Mouse (Mus musculus) intestine, postnatal 0 days (tissue): ENCODE measurements around the gene Csk. TPM values are rescaled to one million over a fixed set of nuclear protein-coding genes. Genes with fewer than 3 reads are reported as not detected.

Experiments used
- ATAC-seq: fragments of 200-750 bp; cut with Nextera tagmentation; 2 replicates; pipeline ENCODE4 v1.8.0; 2017; ENCODE audit warnings: mild to moderate bottlenecking, moderate TSS enrichment, moderate library complexity
- H3K27ac ChIP-seq: fragments of 300-500 bp; sonication (generic); 2 replicates; pipeline ENCODE4 v1.5.1; 2014; ENCODE audit warnings: mild to moderate bottlenecking, low read depth, low read length, moderate library complexity
- H3K27me3 ChIP-seq: fragments of 300-500 bp; sonication (generic); replicated peaks from 2 replicates; pipeline ENCODE4 v1.6.1; 2014; ENCODE audit warnings: low read length, mixed read lengths; ENCODE audit not compliant: control insufficient read depth, insufficient read depth
- H3K36me3 ChIP-seq: fragments of 300-500 bp; sonication (generic); 2 replicates; pipeline ENCODE4 v1.6.1; 2014; ENCODE audit warnings: mild to moderate bottlenecking, moderate library complexity; ENCODE audit not compliant: control insufficient read depth, insufficient read depth
- H3K4me1 ChIP-seq: fragments of 300-500 bp; sonication (generic); replicated peaks from 2 replicates; pipeline ENCODE4 v1.6.1; 2014; ENCODE audit warnings: antibody characterized with exemption, low read length, mixed read lengths; ENCODE audit not compliant: control insufficient read depth, insufficient read depth
- H3K4me2 ChIP-seq: fragments of 300-500 bp; sonication (generic); replicated peaks from 2 replicates; pipeline ENCODE4 v1.6.1; 2014; ENCODE audit warnings: low read depth, mild to moderate bottlenecking, moderate library complexity
- H3K4me3 ChIP-seq: fragments of 300-500 bp; sonication (generic); 2 replicates; pipeline ENCODE4 v1.5.1; 2014; ENCODE audit warnings: low read depth, low read length
- H3K9ac ChIP-seq: fragments of 300-500 bp; sonication (generic); 2 replicates; pipeline ENCODE4 v1.6.1; 2014; ENCODE audit warnings: mild to moderate bottlenecking, low read depth, low read length
- H3K9me3 ChIP-seq: fragments of 300-500 bp; sonication (generic); 2 replicates; pipeline ENCODE4 v1.6.1; 2016; ENCODE audit warnings: mixed run types; ENCODE audit not compliant: control insufficient read depth
- CTCF ChIP-seq: sonication (generic); IDR thresholded peaks from 2 replicates; pipeline ENCODE4 v1.5.1; 2016; ENCODE audit warnings: low read depth, mild to moderate bottlenecking, control low read depth, antibody characterized with exemption, moderate library complexity
- WGBS: fragments of 180-500 bp; shearing (Covaris S2); extraction: QIAGEN DNeasy Blood & Tissue Kit; methylation state at CpG from one replicate; pipeline ENCODE4 v1.1.7; 2014; 5-methylcytosine and 5-hydroxymethylcytosine counted together
- polyA plus RNA-seq: library from polyadenylated mRNA; unstranded; fragments of >200 nt; fragmentation: Nextera tagmentation; extraction: Ambion mirVana; gene quantifications from 2 replicates; pipeline ENCODE4 v1.2.1, GENCODE M21; 2015

Csk gene
- polyA plus RNA-seq, 1 experiment from 2014 or later = 18.7 TPM

GRCm38 (mm10) chr9:57654966-57655365 is 1.5 kb upstream of the Csk start:
- Histone ChIP-seq H3K9ac (no peak overlapping the region), H3K4me2 (no peak overlapping the region), H3K27ac (no peak overlapping the region), H3K4me3 (no peak overlapping the region), H3K27me3 (no peaks in the 10 kb centered on the region), H3K9me3 (no peaks in the 10 kb centered on the region), H3K4me1 (no peaks in the 10 kb centered on the region), H3K36me3 (no peaks in the 10 kb centered on the region)
- no peak for ATAC-seq
- WGBS = 96% methylated on average over 1 of the region's 1 CpGs
- TF ChIP-seq CTCF = no peak

DNA sequence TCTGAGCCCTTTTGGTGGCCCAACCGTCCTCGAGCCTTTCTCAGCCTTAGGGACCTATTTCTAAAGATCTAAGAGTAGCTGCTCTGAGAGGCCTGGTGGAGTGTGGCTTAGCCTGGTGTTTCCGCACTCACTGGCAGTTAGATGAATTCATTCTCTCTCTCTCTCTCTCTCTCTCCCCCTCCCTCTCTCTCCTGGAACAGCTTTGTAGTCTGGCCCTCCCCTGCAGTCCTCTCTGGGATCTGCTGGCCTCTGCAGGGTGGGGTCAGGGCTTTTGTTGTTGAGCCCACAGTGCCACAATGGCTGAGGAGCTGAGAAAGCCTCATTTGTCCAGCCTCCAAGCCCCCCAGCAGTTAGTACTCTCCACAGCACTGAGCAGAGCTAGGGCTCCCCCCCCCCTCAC is 576 bp downstream of the Csk start:
- Histone ChIP-seq H3K4me2 (no peak overlapping the region), H3K9ac (no peak overlapping the region), H3K9me3 (no peaks in the 10 kb centered on the region), H3K4me1 (no peaks in the 10 kb centered on the region; the same call in 1 of the 2 replicates), H3K4me3 (no peak overlapping the region), H3K27ac (no peak overlapping the region), H3K27me3 (no peaks in the 10 kb centered on the region), H3K36me3 (no peaks in the 10 kb centered on the region)
- ATAC-seq = no peak
- 81% methylated on average over 3 of the region's 3 CpGs for whole genome bisulfite sequencing
- no peak for TF ChIP-seq CTCF

DNA sequence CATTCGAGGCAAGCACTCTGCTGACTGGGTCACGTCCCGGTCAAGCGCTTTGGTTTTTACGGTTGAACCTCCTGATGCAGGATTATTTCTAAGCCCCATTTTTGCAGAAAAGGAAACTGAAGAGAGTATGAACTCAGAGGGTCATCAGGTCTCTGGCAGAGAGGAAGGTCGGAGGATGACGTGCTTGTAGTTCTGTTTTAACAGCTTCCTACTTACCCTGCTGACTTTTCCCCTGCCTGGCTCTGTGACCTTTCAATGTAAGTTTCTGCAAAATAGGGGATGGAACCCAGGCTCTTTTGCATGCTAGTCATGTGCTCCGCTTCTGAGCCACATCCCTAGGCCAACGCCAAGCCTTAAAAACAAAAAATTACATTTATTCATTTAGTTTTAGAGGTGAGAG is 1.1 kb downstream of the Csk start:
- ATAC-seq = no peak
- no peak overlapping the region for H3K27ac ChIP-seq

DNA sequence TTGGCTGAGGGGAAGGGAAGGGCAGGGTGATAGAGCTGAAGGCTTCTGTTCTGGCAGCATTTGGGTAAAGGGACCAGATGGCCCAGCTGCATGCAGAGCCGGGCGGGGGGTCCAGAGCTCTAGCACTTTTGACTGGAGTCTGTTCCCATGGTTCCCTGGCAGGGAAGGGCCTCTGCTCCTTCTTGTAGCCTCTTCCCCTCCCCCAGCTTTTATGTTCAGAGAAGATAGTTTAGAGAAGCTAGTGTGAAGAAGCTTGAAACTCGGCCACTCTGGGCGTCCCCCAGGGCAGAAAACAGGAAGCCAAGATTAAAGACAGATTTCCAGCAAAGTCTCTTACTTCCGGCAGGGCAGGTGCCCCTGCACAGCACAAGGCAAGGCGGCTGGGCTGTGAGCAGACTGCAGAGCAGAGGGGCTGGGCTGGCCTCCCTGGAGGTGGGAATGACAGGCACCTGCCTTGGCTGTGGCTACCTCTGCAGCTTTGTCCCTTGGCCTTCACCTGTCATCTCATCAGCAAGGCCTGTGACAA is 2.6 kb downstream of the Csk start:
- H3K36me3 ChIP-seq = no peaks in the 10 kb centered on the region
- peaks cover 8% of the 10 kb centered on the region for H3K4me1 ChIP-seq
- TF ChIP-seq CTCF = no peak
- H3K4me2 ChIP-seq = no peak overlapping the region
- H3K9me3 ChIP-seq = no peaks in the 10 kb centered on the region
- no peak overlapping the region for H3K9ac ChIP-seq
- H3K27ac ChIP-seq = no peak overlapping the region; the same call in 1 of the 2 replicates
- no peak for ATAC-seq
- WGBS = 33% methylated on average over 6 of the region's 6 CpGs
- no peaks in the 10 kb centered on the region for H3K27me3 ChIP-seq
- no peak overlapping the region for H3K4me3 ChIP-seq

More for the DNA sequence above, 1.1 kb downstream of the Csk start:
- Histone ChIP-seq H3K4me2 (no peak overlapping the region), H3K4me3 (no peak overlapping the region), H3K9me3 (no peaks in the 10 kb centered on the region), H3K9ac (no peak overlapping the region), H3K36me3 (no peaks in the 10 kb centered on the region), H3K27me3 (no peaks in the 10 kb centered on the region), H3K4me1 (peaks cover 1% of the 10 kb centered on the region; the same call in 1 of the 2 replicates)
- WGBS = 74% methylated on average over 9 of the region's 9 CpGs
- no peak for TF ChIP-seq CTCF

GRCm38 (mm10) chr9:57650130-57650785 is 3.2 kb downstream of the Csk start:
- Histone ChIP-seq H3K27me3 (no peaks in the 10 kb centered on the region), H3K36me3 (no peaks in the 10 kb centered on the region), H3K9me3 (no peaks in the 10 kb centered on the region), H3K27ac (no peak overlapping the region), H3K9ac (no peak overlapping the region), H3K4me1 (peaks cover 8% of the 10 kb centered on the region), H3K4me3 (no peak overlapping the region), H3K4me2 (no peak overlapping the region)
- TF ChIP-seq CTCF = no peak
- WGBS = 91% methylated on average over 6 of the region's 6 CpGs
- no peak for ATAC-seq

DNA sequence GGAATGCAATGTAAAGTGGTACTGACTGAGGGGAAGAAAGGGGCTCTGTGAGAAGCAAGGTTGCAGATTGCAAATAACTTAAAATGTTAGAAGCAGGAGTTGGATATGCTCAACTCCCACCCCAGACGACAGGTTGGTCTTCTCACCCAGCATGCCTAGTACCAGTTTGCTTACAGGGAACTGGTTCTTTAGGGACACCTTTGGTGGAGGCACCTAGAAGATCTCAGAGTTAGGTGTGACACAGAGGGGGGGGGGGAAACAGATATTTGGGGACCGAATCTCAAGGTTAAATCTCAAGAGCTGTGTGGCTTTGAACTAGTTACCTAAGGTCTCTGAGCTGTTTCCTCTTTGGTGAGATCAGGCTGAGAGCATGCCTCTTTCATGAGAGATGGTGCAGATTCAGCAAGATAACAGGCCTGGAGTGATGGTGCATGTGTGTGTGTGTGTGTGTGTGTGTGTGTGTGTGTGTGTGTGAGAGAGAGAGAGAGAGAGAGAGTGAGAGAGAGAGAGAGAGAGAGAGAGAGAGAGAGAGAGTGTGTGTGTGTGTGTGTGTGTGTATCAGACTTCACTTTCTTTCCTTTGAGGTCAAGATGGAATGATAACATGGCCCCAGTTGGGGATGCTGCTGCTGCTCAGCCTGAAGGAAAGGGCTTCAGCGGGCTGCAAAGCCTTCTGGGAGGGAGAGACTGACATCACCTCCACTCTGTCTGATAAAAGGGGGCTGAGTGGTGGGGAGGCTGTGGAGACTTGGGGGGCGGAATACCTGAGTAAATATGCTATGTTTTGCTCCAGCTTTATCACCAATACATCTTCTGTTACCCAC is 5.9 kb downstream of the Csk start:
- Histone ChIP-seq H3K4me2 (0 out of 2 replicates have a peak overlapping the region, but pooled peaks have one; percentile 21), H3K36me3 (no peaks in the 10 kb centered on the region), H3K4me3 (no peak overlapping the region), H3K4me1 (peaks cover 18% of the 10 kb centered on the region), H3K27me3 (no peaks in the 10 kb centered on the region), H3K9me3 (no peaks in the 10 kb centered on the region), H3K27ac (peak overlapping the region; percentile 0; the same call in 1 of the 2 replicates), H3K9ac (no peak overlapping the region)
- TF ChIP-seq CTCF = no peak
- ATAC-seq = no peak
- 45% methylated on average over 4 of the region's 4 CpGs for WGBS
